Mouse (Mus musculus): Measurements from ENCODE around the gene Fabp7.

DNA sequence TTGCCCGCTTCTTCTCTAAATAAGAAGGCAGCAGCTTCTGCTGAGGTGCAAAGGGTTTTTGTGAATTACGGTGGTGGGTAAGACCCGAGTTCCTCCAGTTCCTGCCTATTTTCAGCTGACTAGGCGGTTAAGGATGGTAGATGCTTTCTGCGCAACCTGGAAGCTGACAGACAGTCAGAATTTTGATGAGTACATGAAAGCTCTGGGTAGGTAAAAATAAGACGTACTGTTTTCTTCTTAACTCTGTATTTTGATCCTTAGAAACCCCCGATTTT lies at the start of gene Fabp7:
- TF ChIP-seq GATA1 (IDR thresholded peaks at IDR 0.05; ENCODE audit: low read length) (no peak), TAL1 (IDR thresholded peaks at IDR 0.05; ENCODE audit: low read length) (no peak)

All from erythroblast, embryonic 14.5 days (primary cell).